Mouse (Mus musculus) CH12.LX (cell line): Measurements from ENCODE around the gene Nhlrc1.

Experiments used
- CHD2 ChIP-seq: IDR thresholded peaks from 2 replicates; pipeline ENCODE4 v1.6.1; 2011; ENCODE audit warnings: low read length, improper control_type of control experiment
- MAZ ChIP-seq: IDR thresholded peaks from 2 replicates; pipeline ENCODE4 v1.6.1; 2012; ENCODE audit warnings: low read depth, mild to moderate bottlenecking, inconsistent platforms, low read length, improper control_type of control experiment, moderate library complexity
- MEF2A ChIP-seq: IDR thresholded peaks from 2 replicates; pipeline ENCODE4 v1.6.1; 2014; ENCODE audit warnings: low read depth, mild to moderate bottlenecking, inconsistent platforms, low read length, improper control_type of control experiment, borderline replicate concordance
- POLR2AphosphoS2 ChIP-seq: IDR thresholded peaks from 2 replicates; pipeline ENCODE4 v1.6.1; 2011; ENCODE audit warnings: low read depth, low read length, improper control_type of control experiment
- UBTF ChIP-seq: IDR thresholded peaks from 2 replicates; pipeline ENCODE4 v1.6.1; 2012; ENCODE audit warnings: low read depth, mild to moderate bottlenecking, inconsistent platforms, low read length, improper control_type of control experiment, moderate library complexity

- TF ChIP-seq MAZ (no peak), UBTF (no peak), CHD2 (no peak), POLR2AphosphoS2 (no peak), MEF2A (no peak)
These were observed 48.1 kb upstream of the Nhlrc1 start for GRCm38 (mm10) chr13:47062756-47063155.
